Mouse (Mus musculus) liver, embryonic 12.5 days (tissue): ENCODE results near the gene Cdx2. TPM values are rescaled to one million over a fixed set of nuclear protein-coding genes. Genes with fewer than 3 reads are reported as not detected.
A peak's percentile ranks its signal among the peaks of the same experiment; 100 is the strongest.

Source experiments
- ATAC-seq: fragments of 200-750 bp; cut with Nextera tagmentation; 2 replicates; pipeline ENCODE4 v1.8.0; 2017; ENCODE audit warnings: moderate number of reproducible peaks, mild to moderate bottlenecking, moderate library complexity
- H3K27ac ChIP-seq: fragments of 300-500 bp; sonication (generic); 2 replicates; pipeline ENCODE4 v1.5.1; 2016; ENCODE audit warnings: mild to moderate bottlenecking
- H3K27me3 ChIP-seq: fragments of 300-500 bp; sonication (generic); replicated peaks from 2 replicates; pipeline ENCODE4 v1.6.1; 2016; ENCODE audit warnings: mild to moderate bottlenecking, moderate library complexity
- H3K36me3 ChIP-seq: fragments of 300-500 bp; sonication (generic); 2 replicates; pipeline ENCODE4 v1.6.1; 2016; ENCODE audit warnings: mild to moderate bottlenecking, moderate library complexity
- H3K4me1 ChIP-seq: fragments of 300-500 bp; sonication (generic); 2 replicates; pipeline ENCODE4 v1.6.1; 2016
- H3K4me2 ChIP-seq: fragments of 300-500 bp; sonication (generic); 2 replicates; pipeline ENCODE4 v1.6.1; 2016; ENCODE audit warnings: mild to moderate bottlenecking, moderate library complexity
- H3K4me3 ChIP-seq: fragments of 300-500 bp; sonication (generic); 2 replicates; pipeline ENCODE4 v1.5.1; 2016; ENCODE audit warnings: mild to moderate bottlenecking, moderate library complexity
- H3K9ac ChIP-seq: fragments of 300-500 bp; sonication (generic); 2 replicates; pipeline ENCODE4 v1.6.1; 2016; ENCODE audit warnings: mild to moderate bottlenecking, moderate library complexity
- H3K9me3 ChIP-seq: fragments of 300-500 bp; sonication (generic); replicated peaks from 2 replicates; pipeline ENCODE4 v1.6.1; 2016; ENCODE audit warnings: mild to moderate bottlenecking, moderate library complexity
- WGBS: fragments of 180-500 bp; shearing (Covaris S2); methylation state at CpG from one replicate; pipeline ENCODE4 v1.1.7; 2016; ENCODE audit not compliant: insufficient replicate concordance; 5-methylcytosine and 5-hydroxymethylcytosine counted together
- polyA plus RNA-seq: library from polyadenylated mRNA; unstranded; fragments of >200 nt; fragmentation: Nextera tagmentation; extraction: Ambion mirVana; gene quantifications from 2 replicates; pipeline ENCODE4 v1.2.1, GENCODE M21; 2016

Cdx2 gene
- polyA plus RNA-seq, 1 experiment from 2014 or later: not detected

GRCm38 (mm10) chr5:147314646-147315431 is 7.8 kb upstream of the Cdx2 start:
- ATAC-seq: no peak
- H3K27ac ChIP-seq: no peak overlapping the region
- 2% methylated on average over 39 of the region's 39 CpGs for WGBS
- no peaks in the 10 kb centered on the region; the same call in 1 of the 2 replicates for H3K4me1 ChIP-seq
- H3K9me3 ChIP-seq: no peaks in the 10 kb centered on the region
- H3K27me3 ChIP-seq: peaks cover 98% of the 10 kb centered on the region
- no peaks in the 10 kb centered on the region for H3K36me3 ChIP-seq
- H3K9ac ChIP-seq: no peak overlapping the region
- H3K4me2 ChIP-seq: no peak overlapping the region
- H3K4me3 ChIP-seq: no peak overlapping the region

- H3K4me3 ChIP-seq: no peak overlapping the region
- H3K4me1 ChIP-seq: no peaks in the 10 kb centered on the region; the same call in 1 of the 2 replicates
- no peaks in the 10 kb centered on the region for H3K9me3 ChIP-seq
- H3K27ac ChIP-seq: no peak overlapping the region
- no peak for ATAC-seq
- H3K4me2 ChIP-seq: no peak overlapping the region
- H3K36me3 ChIP-seq: no peaks in the 10 kb centered on the region
- peaks cover 100% of the 10 kb centered on the region for H3K27me3 ChIP-seq
- WGBS: 4% methylated on average over 27 of the region's 27 CpGs
- H3K9ac ChIP-seq: no peak overlapping the region
Measured at GRCm38 (mm10) chr5:147312830-147313685, 6.0 kb upstream of the Cdx2 start.

- H3K36me3 ChIP-seq: no peaks in the 10 kb centered on the region
- H3K9me3 ChIP-seq: no peaks in the 10 kb centered on the region
- H3K4me3 ChIP-seq: no peak overlapping the region
- no peak overlapping the region for H3K9ac ChIP-seq
- H3K4me2 ChIP-seq: no peak overlapping the region
- no peak overlapping the region for H3K27ac ChIP-seq
- peaks cover 100% of the 10 kb centered on the region for H3K27me3 ChIP-seq
- ATAC-seq: no peak
- 6% methylated on average over 2 of the region's 2 CpGs for WGBS
- no peaks in the 10 kb centered on the region; the same call in 1 of the 2 replicates for H3K4me1 ChIP-seq
Measured at GRCm38 (mm10) chr5:147309786-147310185, 2.7 kb upstream of the Cdx2 start.

GRCm38 (mm10) chr5:147308451-147308850 is 1.4 kb upstream of the Cdx2 start:
- Histone ChIP-seq H3K4me1 (no peaks in the 10 kb centered on the region; the same call in 1 of the 2 replicates), H3K9me3 (no peaks in the 10 kb centered on the region), H3K4me2 (no peak overlapping the region), H3K27ac (no peak overlapping the region), H3K9ac (no peak overlapping the region), H3K36me3 (no peaks in the 10 kb centered on the region), H3K27me3 (peaks cover 100% of the 10 kb centered on the region), H3K4me3 (no peak overlapping the region)
- ATAC-seq: no peak
- 13% methylated on average over 9 of the region's 9 CpGs for WGBS

GRCm38 (mm10) chr5:147307398-147307785 is 322 bp upstream of the Cdx2 start:
- WGBS: 3% methylated on average over 12 of the region's 12 CpGs
- Histone ChIP-seq H3K36me3 (no peaks in the 10 kb centered on the region), H3K9me3 (no peaks in the 10 kb centered on the region), H3K4me2 (no peak overlapping the region), H3K4me1 (no peaks in the 10 kb centered on the region; the same call in 1 of the 2 replicates), H3K9ac (no peak overlapping the region), H3K4me3 (no peak overlapping the region), H3K27me3 (peaks cover 100% of the 10 kb centered on the region), H3K27ac (no peak overlapping the region)
- no peak for ATAC-seq

GRCm38 (mm10) chr5:147305856-147306637 is 1.0 kb downstream of the Cdx2 start:
- no peak for ATAC-seq
- H3K27me3 ChIP-seq: peaks cover 100% of the 10 kb centered on the region
- no peak overlapping the region for H3K27ac ChIP-seq
- no peaks in the 10 kb centered on the region for H3K9me3 ChIP-seq
- no peaks in the 10 kb centered on the region; the same call in 1 of the 2 replicates for H3K4me1 ChIP-seq
- 2% methylated on average over 57 of the region's 58 CpGs for WGBS
- H3K36me3 ChIP-seq: no peaks in the 10 kb centered on the region
- no peak overlapping the region for H3K4me3 ChIP-seq
- no peak overlapping the region for H3K9ac ChIP-seq
- peak overlapping the region; percentile 35 for H3K4me2 ChIP-seq

- Histone ChIP-seq H3K27ac (no peak overlapping the region), H3K4me1 (peaks cover 1% of the 10 kb centered on the region), H3K36me3 (no peaks in the 10 kb centered on the region), H3K4me2 (no peak overlapping the region), H3K9me3 (no peaks in the 10 kb centered on the region), H3K9ac (no peak overlapping the region), H3K27me3 (peaks cover 100% of the 10 kb centered on the region), H3K4me3 (no peak overlapping the region)
- no peak for ATAC-seq
- WGBS: 4% methylated on average over 16 of the region's 16 CpGs
Measured at GRCm38 (mm10) chr5:147305166-147305565, 1.9 kb downstream of the Cdx2 start.

- H3K36me3 ChIP-seq: no peaks in the 10 kb centered on the region
- 1% methylated on average over 54 of the region's 54 CpGs for WGBS
- no peak for ATAC-seq
- peaks cover 100% of the 10 kb centered on the region for H3K27me3 ChIP-seq
- no peak overlapping the region for H3K27ac ChIP-seq
- peaks cover 8% of the 10 kb centered on the region for H3K4me1 ChIP-seq
- H3K9me3 ChIP-seq: no peaks in the 10 kb centered on the region
- no peak overlapping the region for H3K9ac ChIP-seq
- no peak overlapping the region for H3K4me3 ChIP-seq
- no peak overlapping the region for H3K4me2 ChIP-seq
Measured at GRCm38 (mm10) chr5:147304276-147305155, 2.6 kb downstream of the Cdx2 start.

GRCm38 (mm10) chr5:147302746-147303400 is 4.2 kb downstream of the Cdx2 start:
- H3K27me3 ChIP-seq: peaks cover 100% of the 10 kb centered on the region
- H3K9ac ChIP-seq: no peak overlapping the region
- H3K9me3 ChIP-seq: no peaks in the 10 kb centered on the region
- H3K27ac ChIP-seq: no peak overlapping the region
- peaks cover 10% of the 10 kb centered on the region for H3K4me1 ChIP-seq
- ATAC-seq: no peak
- H3K4me3 ChIP-seq: no peak overlapping the region
- no peak overlapping the region for H3K4me2 ChIP-seq
- 10% methylated on average over 13 of the region's 13 CpGs for WGBS
- H3K36me3 ChIP-seq: no peaks in the 10 kb centered on the region

GRCm38 (mm10) chr5:147302141-147302540 is 4.9 kb downstream of the Cdx2 start:
- ATAC-seq: no peak
- no peak overlapping the region for H3K4me2 ChIP-seq

GRCm38 (mm10) chr5:147301781-147302070 is 5.3 kb downstream of the Cdx2 start:
- H3K9ac ChIP-seq: no peak overlapping the region
- no peak overlapping the region for H3K4me3 ChIP-seq
- H3K27me3 ChIP-seq: peaks cover 100% of the 10 kb centered on the region
- no peak overlapping the region for H3K27ac ChIP-seq
- peaks cover 10% of the 10 kb centered on the region for H3K4me1 ChIP-seq
- H3K9me3 ChIP-seq: no peaks in the 10 kb centered on the region
- ATAC-seq: no peak
- no peak overlapping the region for H3K4me2 ChIP-seq
- H3K36me3 ChIP-seq: no peaks in the 10 kb centered on the region
- WGBS: 5% methylated on average over 10 of the region's 10 CpGs

More at GRCm38 (mm10) chr5:147302141-147302540, 4.9 kb downstream of the Cdx2 start:
- 12% methylated on average over 8 of the region's 8 CpGs for WGBS
- no peak overlapping the region for H3K9ac ChIP-seq
- no peak overlapping the region for H3K27ac ChIP-seq
- peaks cover 10% of the 10 kb centered on the region for H3K4me1 ChIP-seq
- H3K27me3 ChIP-seq: peaks cover 100% of the 10 kb centered on the region
- no peak overlapping the region for H3K4me3 ChIP-seq
- H3K9me3 ChIP-seq: no peaks in the 10 kb centered on the region
- no peaks in the 10 kb centered on the region for H3K36me3 ChIP-seq
